Mouse (Mus musculus) spleen, postnatal 10 days (tissue): ENCODE measurements around the gene Mrpl36.
A peak's percentile ranks its signal among the peaks of the same experiment; 100 is the strongest.

Experiments used
- DNase-seq, 2 experiments: peaks; one replicate each; pipeline ENCODE4 v3.0.0; 2021 to 2022; ENCODE audit warnings: low spot score in 2 of 2

The Mrpl36 gene

GRCm38 (mm10) chr13:73327827-73328698 lies at the start of gene Mrpl36, which contains the start of gene Ndufs6:
Gene Mrpl36, plus strand, starts transcription at chr13:73328513.
Gene Ndufs6, minus strand, starts transcription at chr13:73328542.
- peak; percentile 92 to 94 for DNase-seq

- DNase-seq = no peak
Observed at GRCm38 (mm10) chr13:73279196-73279595, 49.1 kb upstream of the Mrpl36 start.

DNA sequence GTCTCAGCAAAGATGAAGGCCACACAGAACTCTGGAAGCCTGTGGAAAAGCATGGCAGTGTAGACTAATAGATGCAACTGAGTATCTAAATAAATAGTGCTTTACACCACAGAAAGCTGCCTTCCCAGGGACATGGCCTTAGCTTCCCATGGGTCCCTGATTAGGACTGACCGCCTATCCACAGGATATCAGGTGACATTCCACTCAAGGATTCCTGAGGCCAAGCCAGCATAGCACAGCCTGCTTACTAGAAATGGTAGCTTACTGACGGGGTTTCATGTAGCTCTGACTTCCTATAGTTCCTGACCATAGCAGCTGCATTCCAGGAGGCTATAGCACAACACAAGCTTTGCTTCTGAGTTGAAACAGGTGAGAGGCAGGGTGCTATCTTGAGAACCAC lies 45.9 kb upstream of the Mrpl36 start:
- no peak for DNase-seq

- no peak for DNase-seq
Observed at GRCm38 (mm10) chr13:73283534-73283933, 44.8 kb upstream of the Mrpl36 start.

DNA sequence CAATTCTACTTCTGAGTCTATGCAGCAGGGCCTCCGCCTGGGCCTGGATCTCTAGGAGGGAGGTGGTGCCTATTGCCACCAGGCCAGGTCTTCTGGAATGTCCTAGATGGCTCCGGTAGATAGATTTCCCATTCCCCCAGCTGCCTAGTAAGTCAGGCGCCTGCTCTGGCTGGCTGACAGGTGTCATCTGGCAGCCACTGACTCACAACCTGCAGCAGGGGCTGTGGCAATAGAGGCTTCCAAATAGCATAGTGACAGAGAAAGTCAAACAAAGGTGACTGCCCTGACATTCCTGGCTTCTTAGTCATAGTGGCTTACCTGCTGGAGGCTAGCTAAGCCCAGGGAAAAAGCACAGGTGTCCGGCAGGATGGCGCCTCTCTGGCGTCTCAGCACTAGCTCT lies 38.1 kb upstream of the Mrpl36 start:
- DNase-seq = no peak

DNA sequence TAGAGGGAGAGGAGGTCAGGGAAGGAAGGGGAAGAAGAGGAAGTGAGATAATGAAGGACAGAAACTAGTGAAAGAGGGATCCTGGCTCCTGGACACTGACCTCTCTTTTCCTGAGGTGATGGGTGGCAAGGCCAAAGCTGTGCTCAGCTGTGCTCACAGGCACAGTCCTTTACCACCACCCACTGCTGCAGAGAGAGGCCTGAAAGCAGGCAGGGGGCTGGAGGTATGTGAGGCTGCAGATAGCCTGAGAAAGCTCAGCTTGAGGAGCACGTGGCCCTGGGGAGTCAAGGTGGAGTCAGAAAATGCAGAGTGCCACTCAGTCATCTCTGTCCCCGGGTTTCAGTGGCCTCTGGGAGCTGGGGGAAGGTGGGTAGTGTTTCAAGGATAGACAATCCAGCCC lies 37.2 kb upstream of the Mrpl36 start:
- no peak for DNase-seq

DNA sequence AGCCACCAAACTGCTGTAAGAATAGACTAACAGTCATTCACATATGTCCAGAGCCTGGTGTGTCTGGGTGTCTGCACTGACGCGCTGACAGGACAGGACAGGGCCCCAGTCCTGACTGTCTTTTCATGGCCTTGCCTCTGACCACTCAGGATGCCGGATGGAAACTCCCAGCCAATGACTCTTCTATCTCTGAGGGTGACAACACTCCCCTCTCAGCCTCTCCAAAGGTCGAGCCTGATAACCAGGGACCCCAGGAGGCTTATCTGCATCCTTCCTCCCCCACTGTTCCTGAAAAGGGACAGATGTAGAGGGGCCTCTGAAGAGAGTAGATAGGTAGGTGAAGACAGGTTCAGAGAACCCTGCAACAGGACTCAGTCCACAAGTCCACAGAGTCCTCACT lies 29.6 kb upstream of the Mrpl36 start:
- no peak for DNase-seq

DNA sequence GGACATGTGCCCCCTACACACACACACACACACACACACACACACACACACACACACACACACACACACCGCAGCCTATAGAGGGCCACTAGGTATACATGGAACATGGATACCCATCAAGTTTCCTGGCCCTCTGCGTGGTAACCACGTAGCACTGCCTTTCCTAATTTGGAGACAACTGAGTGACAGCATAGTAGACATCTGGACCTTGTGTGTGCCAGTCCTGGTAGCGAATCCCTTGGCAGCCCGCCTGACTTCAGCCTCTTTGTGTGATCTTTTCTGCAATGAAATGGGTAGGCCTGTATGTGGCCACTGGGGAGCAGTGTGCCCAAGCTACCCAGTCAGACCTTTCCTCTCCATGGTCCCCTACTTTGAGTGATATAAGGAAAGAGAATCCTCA lies 29.0 kb upstream of the Mrpl36 start:
- DNase-seq = no peak

GRCm38 (mm10) chr13:73304729-73305128 lies 23.6 kb upstream of the Mrpl36 start:
- DNase-seq = no peak

GRCm38 (mm10) chr13:73305398-73306084 lies 22.8 kb upstream of the Mrpl36 start:
- no peak for DNase-seq

GRCm38 (mm10) chr13:73306085-73306410 lies 22.3 kb upstream of the Mrpl36 start:
- DNase-seq = no peak

- DNase-seq = no peak
Observed at GRCm38 (mm10) chr13:73306430-73306829, 21.9 kb upstream of the Mrpl36 start.

DNA sequence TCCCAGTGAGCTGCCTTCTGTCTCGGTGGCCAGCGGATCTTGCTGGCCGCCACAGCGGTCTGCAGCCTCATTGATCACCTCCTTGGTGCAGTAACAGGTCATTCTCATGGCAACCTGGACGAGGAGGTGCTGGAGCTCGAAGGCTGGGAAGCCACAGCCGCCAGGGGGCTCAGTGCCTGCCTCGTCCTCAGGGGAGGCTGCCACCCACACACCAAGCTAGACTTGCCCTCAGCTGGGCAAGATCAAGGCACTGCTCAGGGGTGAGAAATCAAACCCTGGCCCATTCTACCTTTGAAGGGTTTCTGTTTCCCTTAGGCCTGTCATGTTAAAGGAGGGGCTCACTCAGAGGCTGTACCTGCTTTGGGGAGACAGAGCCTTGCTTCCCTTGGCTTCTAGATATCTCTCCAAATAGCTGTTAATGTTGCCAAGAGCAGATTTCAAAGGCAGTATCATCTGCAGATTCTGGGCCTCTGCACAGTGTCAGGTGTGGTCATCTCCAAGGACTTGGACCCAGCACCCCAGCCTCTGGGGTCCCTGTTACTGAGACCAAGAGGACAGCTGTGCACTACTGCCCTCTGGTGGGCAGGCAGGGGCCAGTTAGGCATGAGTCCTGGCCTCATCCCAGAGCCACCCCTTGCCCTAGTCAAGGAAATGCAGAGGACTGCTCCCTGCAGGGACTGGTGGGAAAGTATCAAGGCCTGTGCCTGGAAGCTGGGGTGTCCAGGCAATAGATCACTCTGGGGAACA lies 18.0 kb upstream of the Mrpl36 start:
- DNase-seq = peak; percentile 35 to 67

GRCm38 (mm10) chr13:73320048-73320447 lies 8.3 kb upstream of the Mrpl36 start:
- no peak for DNase-seq

DNA sequence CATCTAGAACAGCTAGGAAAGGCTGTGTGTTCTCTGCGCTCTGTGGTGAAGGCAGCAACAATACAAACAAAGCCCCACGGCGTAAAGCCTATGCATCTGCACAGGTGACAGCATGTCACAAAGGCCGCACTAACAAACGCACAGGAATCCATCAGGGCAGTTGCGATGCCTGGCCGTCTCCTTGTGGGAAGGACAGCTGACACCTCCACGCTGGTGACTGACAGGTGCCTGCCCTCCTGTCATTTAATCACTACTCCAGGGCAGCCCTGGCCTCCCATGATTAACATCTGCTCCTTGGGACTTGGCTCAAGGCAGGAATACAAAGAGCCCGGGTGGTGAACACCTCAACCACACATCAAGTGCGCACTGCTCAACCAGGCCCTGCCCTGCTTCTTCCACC lies 5.7 kb upstream of the Mrpl36 start:
- DNase-seq = no peak

DNA sequence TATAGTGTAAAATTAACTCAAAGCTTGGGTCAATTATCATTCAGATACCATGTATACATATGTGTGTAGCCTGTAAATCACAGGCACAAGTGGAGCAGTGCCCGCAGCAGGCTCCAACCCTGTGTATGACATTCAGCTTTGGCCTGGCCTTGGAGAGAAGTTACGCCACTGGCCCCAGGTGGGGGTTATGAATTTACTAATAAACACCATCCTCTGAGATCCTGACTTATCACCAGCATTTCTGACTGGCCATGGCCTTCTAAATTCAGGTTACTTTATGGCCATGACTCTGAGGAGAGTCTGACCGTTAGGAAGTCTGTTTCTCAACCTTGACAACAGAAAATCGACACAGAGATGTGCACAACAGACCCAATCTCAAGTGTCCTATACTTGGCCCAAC lies 4.9 kb upstream of the Mrpl36 start:
- DNase-seq = no peak

DNA sequence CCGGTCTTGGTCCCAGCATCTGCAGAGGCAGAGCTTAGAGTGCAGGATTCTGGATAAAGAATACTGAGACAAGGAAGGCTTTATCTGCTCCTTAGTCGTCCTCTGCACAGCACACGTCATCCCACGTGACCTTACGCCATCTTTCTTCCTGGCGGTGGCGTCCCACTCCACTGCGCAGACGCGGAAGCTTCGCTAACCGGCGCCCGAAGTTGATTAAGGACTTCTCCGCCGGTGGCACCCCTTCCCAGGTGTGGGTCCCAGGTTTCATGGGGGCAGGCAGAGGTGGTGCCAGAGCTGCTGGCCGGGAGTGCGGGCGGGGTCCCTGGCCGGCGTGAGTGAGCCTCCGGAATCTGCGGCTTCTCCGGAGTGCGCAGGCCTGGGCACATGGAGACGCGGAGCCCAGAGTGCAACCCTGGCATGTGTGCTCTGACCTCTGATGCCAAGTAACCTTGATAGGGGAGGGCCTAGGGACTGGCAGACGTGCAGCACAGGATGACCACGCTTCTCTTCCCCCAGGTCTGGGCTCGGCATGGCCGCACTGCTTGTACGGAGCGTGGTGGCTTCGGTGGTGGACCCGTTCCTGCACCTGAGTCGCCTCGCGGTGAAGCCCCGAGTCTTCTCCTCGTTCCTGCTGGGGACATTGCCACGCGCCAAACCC lies 2.7 kb downstream of the Mrpl36 start:
- DNase-seq = peak; percentile 92

DNA sequence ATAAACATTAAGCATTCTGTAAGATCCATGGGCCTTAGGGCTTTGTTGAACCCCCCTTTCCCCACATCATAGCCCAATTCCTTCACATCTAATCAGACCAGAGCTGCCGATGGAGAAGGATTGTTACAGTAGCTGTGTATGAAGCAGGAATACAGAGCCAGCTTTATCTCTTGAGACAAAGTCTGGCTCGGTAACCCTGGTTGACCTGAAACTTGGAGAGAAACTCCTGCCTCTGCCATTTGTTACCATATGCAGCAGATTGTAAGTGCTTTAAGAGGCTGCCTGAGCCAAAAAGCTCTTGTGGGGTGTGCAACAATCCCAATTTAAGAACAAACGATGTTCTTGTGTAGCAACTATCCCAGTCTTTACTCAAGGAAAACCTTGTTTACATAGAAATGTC lies 3.4 kb downstream of the Mrpl36 start:
- DNase-seq = no peak

DNA sequence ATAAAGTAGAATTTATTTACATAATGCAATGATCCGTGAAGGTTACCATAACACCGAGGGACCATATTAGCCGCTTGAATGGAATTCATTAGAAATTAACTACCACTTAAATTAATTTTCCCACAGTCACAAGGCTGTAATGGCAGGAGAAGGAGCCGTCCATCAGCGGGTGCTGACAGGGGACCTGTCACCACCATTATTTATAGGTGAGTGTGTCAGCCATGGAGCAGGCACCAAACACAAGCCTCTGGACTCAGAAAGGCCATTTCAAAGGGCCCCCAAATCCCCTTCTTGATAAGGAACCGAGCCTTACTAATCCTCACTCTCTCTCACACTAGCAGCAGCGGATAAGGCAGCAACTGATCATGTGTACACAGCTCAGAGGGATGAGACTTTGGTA lies 8.4 kb downstream of the Mrpl36 start:
- DNase-seq = no peak

DNA sequence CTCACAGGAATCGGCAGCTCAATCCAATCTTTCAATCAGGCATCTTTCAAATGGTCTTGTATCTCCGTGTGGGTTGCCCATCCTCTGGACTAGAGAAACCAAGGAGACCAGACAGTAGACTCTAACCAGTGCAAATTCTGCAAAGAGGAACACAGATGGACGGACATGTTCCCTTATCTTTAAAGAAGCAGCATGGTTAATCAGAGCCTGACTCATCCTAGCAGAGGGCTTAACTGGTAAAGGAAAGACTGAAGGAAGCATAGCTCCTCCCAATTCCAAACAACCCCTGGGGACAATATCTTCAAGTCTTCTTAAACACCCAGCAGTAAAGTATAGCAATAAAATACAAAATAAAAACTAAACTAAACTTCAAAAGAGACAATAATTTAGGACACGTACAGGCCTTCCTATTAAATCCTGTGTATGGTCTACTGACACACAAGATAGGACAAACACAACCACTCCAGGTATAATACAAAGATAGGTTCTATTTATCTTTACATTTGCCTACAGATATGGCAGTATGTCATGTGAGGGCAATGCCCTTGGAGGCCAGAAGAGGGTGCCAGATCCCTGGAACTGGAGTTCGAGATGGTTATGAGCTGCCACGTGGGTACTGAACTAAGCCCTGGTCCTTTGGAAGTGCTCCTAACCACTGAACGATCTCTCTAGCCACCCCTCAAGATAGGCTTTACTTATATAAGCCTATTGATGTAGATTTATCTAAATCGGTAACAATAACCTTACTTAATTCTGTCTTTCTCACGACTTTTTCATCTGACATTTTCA lies 17.0 kb downstream of the Mrpl36 start:
- peak in 1 of 2 experiments; percentile 44 for DNase-seq

GRCm38 (mm10) chr13:73346131-73346530 lies 17.8 kb downstream of the Mrpl36 start:
- no peak for DNase-seq
